Mouse (Mus musculus): ENCODE measurements around the gene Ttc7b. TPM values are rescaled to one million over a fixed set of nuclear protein-coding genes. Genes with fewer than 3 reads are reported as not detected.

Ttc7b gene
- polyA plus RNA-seq, 1 experiment from 2014 or later, result 4.6 TPM

DNA sequence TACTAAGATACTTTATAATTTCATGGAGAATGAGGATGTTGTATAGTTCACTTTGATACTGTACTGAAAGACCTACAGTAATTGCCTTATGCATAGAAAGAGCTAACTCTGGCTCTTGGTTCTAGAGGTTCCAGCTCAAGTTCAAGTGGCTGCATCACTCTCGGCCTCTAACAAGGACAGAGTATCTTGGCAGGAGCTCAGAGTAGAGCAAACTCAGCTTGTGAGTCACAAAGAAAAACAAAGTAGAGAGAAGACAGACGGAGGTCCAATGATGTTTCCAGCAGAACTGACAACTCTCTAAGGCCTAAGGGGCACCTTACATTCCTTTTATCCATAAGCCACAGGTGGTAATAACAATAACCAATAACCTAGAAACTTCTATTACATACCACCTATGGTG, 150.8 kb downstream of the Ttc7b start:
- H3K4me3 ChIP-seq, result no peak overlapping the region
- no peak overlapping the region for H3K4me2 ChIP-seq
- no peaks in the 10 kb centered on the region for H3K4me1 ChIP-seq
- peaks cover 14% of the 10 kb centered on the region for H3K36me3 ChIP-seq
- no peaks in the 10 kb centered on the region for H3K27me3 ChIP-seq
- no peak overlapping the region for H3K27ac ChIP-seq
- 88% methylated on average over 2 of the region's 2 CpGs for WGBS
- no peaks in the 10 kb centered on the region for H3K9me3 ChIP-seq
- H3K9ac ChIP-seq, result no peak overlapping the region
- no peak for ATAC-seq (ENCODE audit: borderline replicate concordance, extremely low read depth, low FRiP score, low TSS enrichment)

DNA sequence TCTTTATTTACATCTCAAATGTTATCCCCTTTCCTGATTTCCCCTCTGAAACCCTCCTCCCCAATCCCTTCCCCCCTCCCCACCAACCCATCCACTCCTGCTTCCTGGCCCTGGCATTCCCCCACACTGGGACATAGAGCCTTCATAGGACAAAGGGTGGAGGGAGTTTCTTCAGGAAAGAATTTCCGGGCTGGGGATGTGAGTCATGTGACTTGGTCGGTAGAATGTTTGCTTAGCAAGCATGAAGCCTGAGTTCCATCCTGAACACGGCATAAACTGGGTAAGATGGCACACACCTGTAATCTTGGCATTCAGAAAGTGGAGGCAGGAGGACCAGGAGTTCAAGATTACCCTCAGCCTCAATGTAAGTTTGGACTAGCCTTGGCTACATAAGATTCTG, 151.4 kb downstream of the Ttc7b start:
- peaks cover 17% of the 10 kb centered on the region for H3K36me3 ChIP-seq
- H3K4me3 ChIP-seq, result no peak overlapping the region
- H3K27ac ChIP-seq, result no peak overlapping the region
- H3K4me1 ChIP-seq, result no peaks in the 10 kb centered on the region
- no peak for ATAC-seq (ENCODE audit: borderline replicate concordance, extremely low read depth, low FRiP score, low TSS enrichment)
- 27% methylated on average over 3 of the region's 3 CpGs for WGBS
- H3K4me2 ChIP-seq, result no peak overlapping the region
- no peak overlapping the region for H3K9ac ChIP-seq
- no peaks in the 10 kb centered on the region for H3K27me3 ChIP-seq
- H3K9me3 ChIP-seq, result no peaks in the 10 kb centered on the region

DNA sequence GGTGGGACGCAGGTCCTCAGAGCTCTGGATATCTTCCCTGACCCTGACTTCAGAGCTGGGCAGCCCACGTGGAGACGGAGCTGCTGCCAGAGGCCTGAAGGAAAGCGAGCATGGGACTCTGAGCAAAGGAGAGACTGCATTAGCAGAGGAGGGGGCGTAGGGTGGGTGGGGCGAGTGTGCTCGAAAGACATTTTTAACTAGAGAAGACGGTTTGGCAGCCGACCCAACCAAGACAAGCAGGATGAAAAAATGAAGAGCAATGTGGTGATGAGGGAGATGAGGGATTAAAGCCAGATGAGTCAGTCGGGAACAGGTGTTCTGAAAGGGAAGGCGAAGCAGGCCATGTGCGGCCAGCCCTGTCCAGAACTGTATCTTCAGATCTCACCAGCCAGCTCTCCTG, 159.3 kb downstream of the Ttc7b start:
- Histone ChIP-seq H3K9ac (no peak overlapping the region), H3K4me1 (no peaks in the 10 kb centered on the region), H3K4me2 (no peak overlapping the region), H3K36me3 (peaks cover 3% of the 10 kb centered on the region; the same call in 1 of the 2 replicates), H3K4me3 (no peak overlapping the region), H3K27ac (no peak overlapping the region), H3K9me3 (no peaks in the 10 kb centered on the region), H3K27me3 (no peaks in the 10 kb centered on the region)
- ATAC-seq (ENCODE audit: borderline replicate concordance, extremely low read depth, low FRiP score, low TSS enrichment), result no peak
- 68% methylated on average over 12 of the region's 12 CpGs for WGBS

DNA sequence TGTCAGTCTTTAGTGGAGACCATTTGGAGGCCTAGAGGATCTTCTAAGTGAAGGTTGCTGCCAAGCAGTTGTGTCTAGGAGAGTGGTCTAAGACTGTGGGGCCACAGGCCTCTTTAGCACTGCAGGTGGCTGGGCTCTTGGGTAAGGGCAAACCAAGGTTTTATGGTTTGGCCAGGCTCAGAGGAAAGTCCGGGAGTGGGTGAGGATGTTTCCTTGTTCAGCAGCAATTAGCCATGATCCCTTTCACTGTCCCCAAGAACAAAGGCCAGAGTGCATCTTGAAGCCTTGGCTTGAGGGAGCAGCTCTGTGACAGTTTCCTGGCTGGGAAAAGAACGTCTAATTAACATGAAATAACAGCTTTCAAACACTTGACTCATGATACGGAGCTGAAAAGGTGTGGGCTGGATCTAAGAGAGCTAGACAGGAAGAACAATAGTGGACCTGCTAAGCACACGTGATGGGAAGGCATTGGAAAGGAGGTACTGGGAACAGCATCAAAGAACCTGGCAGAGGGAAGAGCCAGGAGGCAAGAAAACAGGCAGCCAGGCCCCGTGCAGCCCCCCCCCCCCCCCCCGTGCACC, 162.5 kb downstream of the Ttc7b start:
- Histone ChIP-seq H3K27ac (no peak overlapping the region), H3K4me2 (no peak overlapping the region), H3K9ac (no peak overlapping the region), H3K9me3 (no peaks in the 10 kb centered on the region), H3K27me3 (no peaks in the 10 kb centered on the region), H3K36me3 (no peaks in the 10 kb centered on the region; the same call in 1 of the 2 replicates), H3K4me3 (no peak overlapping the region), H3K4me1 (no peaks in the 10 kb centered on the region)
- ATAC-seq (ENCODE audit: borderline replicate concordance, extremely low read depth, low FRiP score, low TSS enrichment), result no peak
- 79% methylated on average over 4 of the region's 6 CpGs for WGBS

DNA sequence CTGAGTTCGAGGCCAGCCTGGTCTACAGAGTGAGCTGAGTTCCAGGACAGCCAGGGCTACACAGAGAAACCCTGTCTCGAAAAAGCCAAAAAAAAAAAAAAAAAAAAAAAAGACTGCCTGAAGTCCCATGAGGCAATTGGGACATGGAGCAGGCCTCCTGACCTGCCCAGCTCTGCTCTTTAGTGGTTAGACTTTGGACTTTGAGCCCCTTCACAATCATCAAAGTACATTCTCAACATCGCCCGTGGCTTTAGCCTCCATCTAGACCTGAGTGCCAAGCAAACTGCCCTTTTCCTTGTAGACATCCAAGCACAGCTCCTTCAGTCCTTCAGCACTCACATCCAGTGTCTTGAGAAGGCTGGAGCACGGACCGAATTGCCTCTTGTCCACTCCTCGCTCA, 164.2 kb downstream of the Ttc7b start:
- Histone ChIP-seq H3K27ac (no peak overlapping the region), H3K4me1 (no peaks in the 10 kb centered on the region), H3K27me3 (no peaks in the 10 kb centered on the region), H3K9ac (no peak overlapping the region), H3K9me3 (no peaks in the 10 kb centered on the region), H3K4me2 (no peak overlapping the region), H3K4me3 (no peak overlapping the region), H3K36me3 (no peaks in the 10 kb centered on the region; the same call in 1 of the 2 replicates)
- WGBS, result 87% methylated on average over 7 of the region's 7 CpGs
- ATAC-seq (ENCODE audit: borderline replicate concordance, extremely low read depth, low FRiP score, low TSS enrichment), result no peak

DNA sequence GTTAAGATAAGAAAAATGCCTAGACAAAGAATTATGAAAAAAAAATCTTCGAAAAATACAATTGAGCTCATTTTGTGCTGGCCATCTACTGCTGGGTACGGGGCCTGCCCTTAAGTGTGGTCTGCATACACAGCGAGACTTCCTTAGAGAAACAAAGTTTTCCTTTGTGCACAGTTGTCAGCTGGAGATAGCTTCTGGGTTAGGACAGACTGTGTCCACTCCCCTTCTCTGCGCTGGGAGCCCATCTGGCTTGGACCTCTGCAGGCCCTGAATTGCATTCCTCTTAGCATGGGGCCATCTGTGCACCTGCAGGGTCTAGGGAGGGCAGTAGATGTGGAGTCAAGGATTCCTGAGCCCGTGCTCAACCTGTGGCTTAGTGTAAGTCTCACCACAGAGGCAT, 165.1 kb downstream of the Ttc7b start:
- Histone ChIP-seq H3K36me3 (peaks cover 2% of the 10 kb centered on the region; the same call in 1 of the 2 replicates), H3K4me3 (no peak overlapping the region), H3K27me3 (no peaks in the 10 kb centered on the region), H3K9ac (no peak overlapping the region), H3K4me2 (no peak overlapping the region), H3K9me3 (no peaks in the 10 kb centered on the region), H3K4me1 (no peaks in the 10 kb centered on the region), H3K27ac (no peak overlapping the region)
- ATAC-seq (ENCODE audit: borderline replicate concordance, extremely low read depth, low FRiP score, low TSS enrichment), result no peak
- 71% methylated on average over 5 of the region's 5 CpGs for WGBS

DNA sequence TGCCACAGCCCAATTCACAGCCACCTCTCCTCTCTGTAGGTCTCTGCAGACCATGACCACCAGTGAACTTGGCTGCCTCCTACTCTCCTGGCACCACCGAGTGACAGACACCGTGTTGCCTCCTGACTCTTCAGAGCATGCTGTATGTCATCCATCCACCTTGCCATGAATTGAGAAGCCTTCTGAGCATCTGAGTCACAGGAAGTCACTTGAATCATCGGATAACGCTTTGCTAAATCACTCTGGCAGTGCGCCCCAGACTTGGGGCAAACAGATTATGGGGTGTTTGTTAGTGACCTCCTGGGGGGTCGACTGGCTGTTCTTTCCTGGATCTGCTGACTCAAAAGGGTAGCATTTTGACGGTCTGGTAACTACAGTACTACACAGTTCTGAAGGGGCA, 166.7 kb downstream of the Ttc7b start:
- Histone ChIP-seq H3K27ac (no peak overlapping the region), H3K9me3 (no peaks in the 10 kb centered on the region), H3K4me3 (no peak overlapping the region), H3K36me3 (peaks cover 2% of the 10 kb centered on the region; the same call in 1 of the 2 replicates), H3K4me2 (no peak overlapping the region), H3K4me1 (no peaks in the 10 kb centered on the region), H3K27me3 (no peaks in the 10 kb centered on the region), H3K9ac (no peak overlapping the region)
- no peak for ATAC-seq (ENCODE audit: borderline replicate concordance, extremely low read depth, low FRiP score, low TSS enrichment)
- 52% methylated on average over 7 of the region's 7 CpGs for WGBS

DNA sequence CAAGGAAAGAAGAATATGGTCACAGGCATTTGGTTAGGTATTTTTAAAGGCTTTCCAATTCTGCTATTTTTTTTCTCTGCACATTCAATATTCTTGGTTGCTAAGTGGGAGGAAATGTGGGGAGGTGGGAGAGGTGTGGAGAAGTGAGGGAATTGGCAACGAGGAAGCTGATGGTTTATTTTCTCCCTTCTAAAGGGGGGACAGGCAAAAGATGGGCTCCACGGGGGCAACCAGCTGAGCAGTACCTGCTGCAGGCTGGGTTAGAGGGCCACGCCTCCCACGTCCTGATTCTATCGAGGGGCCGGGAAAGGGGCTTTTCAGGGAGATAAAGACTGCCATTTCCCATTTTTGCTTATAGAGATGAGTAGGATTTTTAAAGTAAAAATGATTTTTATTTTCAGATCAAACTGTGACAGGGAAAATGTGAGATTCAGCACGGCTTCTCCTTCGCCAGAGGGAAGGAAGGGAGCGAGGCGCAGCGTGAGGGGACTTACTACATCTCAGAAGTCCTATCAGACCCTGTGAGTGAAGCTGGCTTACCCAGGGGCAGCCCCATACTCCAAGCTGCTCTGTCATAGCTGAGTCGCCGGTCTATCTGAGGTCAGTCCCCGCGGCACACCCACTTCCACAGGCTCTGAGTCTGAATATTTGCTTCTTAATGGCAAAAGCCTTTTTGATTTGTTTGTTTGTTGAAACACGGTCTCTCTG, 167.4 kb downstream of the Ttc7b start:
- Histone ChIP-seq H3K4me2 (no peak overlapping the region), H3K4me1 (no peaks in the 10 kb centered on the region), H3K9ac (no peak overlapping the region), H3K27ac (no peak overlapping the region), H3K9me3 (no peaks in the 10 kb centered on the region), H3K27me3 (no peaks in the 10 kb centered on the region), H3K4me3 (no peak overlapping the region), H3K36me3 (peaks cover 2% of the 10 kb centered on the region; the same call in 1 of the 2 replicates)
- WGBS, result 80% methylated on average over 16 of the region's 16 CpGs
- ATAC-seq (ENCODE audit: borderline replicate concordance, extremely low read depth, low FRiP score, low TSS enrichment), result no peak

DNA sequence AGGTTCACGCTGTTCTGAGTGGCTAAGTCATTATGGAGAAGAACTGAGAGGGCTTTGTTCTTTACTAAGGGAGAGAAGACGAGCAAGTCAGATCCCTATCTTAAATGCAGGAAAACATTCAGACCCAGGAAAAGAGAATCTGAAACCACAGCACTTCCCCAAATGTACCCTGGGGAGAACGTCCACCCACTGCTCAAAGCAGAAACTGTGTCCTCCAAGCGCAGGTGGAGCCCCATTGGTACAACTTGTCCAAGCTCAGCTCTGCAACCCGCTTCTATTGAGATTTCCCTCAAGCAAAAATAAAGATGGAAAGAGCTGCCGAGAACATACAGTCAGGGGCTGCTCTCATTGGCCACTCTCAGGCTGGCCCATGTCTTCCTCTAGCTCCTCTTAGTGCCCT, 168.5 kb downstream of the Ttc7b start:
- no peaks in the 10 kb centered on the region for H3K4me1 ChIP-seq
- no peaks in the 10 kb centered on the region for H3K9me3 ChIP-seq
- ATAC-seq (ENCODE audit: borderline replicate concordance, extremely low read depth, low FRiP score, low TSS enrichment), result no peak
- no peak overlapping the region for H3K4me3 ChIP-seq
- WGBS, result 81% methylated on average over 6 of the region's 6 CpGs
- no peak overlapping the region for H3K4me2 ChIP-seq
- no peaks in the 10 kb centered on the region for H3K27me3 ChIP-seq
- peaks cover 2% of the 10 kb centered on the region; the same call in 1 of the 2 replicates for H3K36me3 ChIP-seq
- H3K9ac ChIP-seq, result no peak overlapping the region
- no peak overlapping the region for H3K27ac ChIP-seq

DNA sequence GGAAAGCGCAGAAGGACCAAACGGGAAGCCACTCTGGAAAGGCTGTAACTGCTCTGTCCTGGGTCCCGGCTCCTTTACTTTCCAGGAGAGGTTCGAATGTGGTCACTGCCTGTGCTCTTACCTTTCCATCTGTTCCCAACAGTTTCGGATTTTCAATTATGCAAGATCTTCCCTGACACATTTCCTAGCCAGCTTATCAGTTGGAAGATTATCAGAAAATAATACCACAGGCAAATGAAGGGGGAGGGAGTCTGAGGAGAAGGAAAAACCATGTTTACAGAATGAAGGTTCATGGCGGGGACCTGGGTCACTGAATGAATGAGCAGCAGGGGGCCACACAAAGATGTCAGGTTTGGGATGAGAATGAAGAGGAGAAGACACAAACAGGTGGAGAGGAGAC, 177.1 kb downstream of the Ttc7b start:
- ATAC-seq (ENCODE audit: borderline replicate concordance, extremely low read depth, low FRiP score, low TSS enrichment), result no peak
- WGBS, result 61% methylated on average over 6 of the region's 6 CpGs
- H3K27me3 ChIP-seq, result no peaks in the 10 kb centered on the region
- no peak overlapping the region for H3K27ac ChIP-seq
- H3K4me3 ChIP-seq, result no peak overlapping the region
- no peaks in the 10 kb centered on the region for H3K9me3 ChIP-seq
- no peaks in the 10 kb centered on the region for H3K4me1 ChIP-seq
- H3K36me3 ChIP-seq, result no peaks in the 10 kb centered on the region
- H3K4me2 ChIP-seq, result no peak overlapping the region
- no peak overlapping the region for H3K9ac ChIP-seq

DNA sequence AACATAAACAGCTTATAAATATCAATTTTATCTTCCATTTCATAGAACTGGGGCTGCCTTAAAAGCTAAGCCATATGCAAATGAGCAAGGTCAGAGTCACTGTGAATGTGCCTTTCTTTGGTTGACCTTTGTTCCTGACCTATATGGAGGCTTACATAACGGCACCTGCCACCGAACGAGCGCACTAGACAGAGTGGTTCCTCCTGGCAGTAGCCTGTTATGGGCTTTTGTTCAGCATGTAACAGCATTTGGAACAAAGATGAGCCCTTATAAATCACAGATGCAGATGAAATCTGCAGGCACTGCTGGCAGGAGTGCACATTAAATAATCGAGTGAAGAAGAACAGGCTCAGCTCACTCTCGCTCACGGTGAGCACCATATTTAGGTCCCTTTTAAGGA, 179.0 kb downstream of the Ttc7b start:
- H3K27ac ChIP-seq, result no peak overlapping the region
- 86% methylated on average over 7 of the region's 7 CpGs for WGBS
- no peak for ATAC-seq (ENCODE audit: borderline replicate concordance, extremely low read depth, low FRiP score, low TSS enrichment)
- no peaks in the 10 kb centered on the region for H3K27me3 ChIP-seq
- no peak overlapping the region for H3K4me2 ChIP-seq
- no peaks in the 10 kb centered on the region for H3K9me3 ChIP-seq
- no peak overlapping the region for H3K9ac ChIP-seq
- 0 out of 2 replicates have a peak, but pooled peaks cover 2% of the 10 kb centered on the region for H3K4me1 ChIP-seq
- H3K36me3 ChIP-seq, result no peaks in the 10 kb centered on the region
- H3K4me3 ChIP-seq, result no peak overlapping the region

DNA sequence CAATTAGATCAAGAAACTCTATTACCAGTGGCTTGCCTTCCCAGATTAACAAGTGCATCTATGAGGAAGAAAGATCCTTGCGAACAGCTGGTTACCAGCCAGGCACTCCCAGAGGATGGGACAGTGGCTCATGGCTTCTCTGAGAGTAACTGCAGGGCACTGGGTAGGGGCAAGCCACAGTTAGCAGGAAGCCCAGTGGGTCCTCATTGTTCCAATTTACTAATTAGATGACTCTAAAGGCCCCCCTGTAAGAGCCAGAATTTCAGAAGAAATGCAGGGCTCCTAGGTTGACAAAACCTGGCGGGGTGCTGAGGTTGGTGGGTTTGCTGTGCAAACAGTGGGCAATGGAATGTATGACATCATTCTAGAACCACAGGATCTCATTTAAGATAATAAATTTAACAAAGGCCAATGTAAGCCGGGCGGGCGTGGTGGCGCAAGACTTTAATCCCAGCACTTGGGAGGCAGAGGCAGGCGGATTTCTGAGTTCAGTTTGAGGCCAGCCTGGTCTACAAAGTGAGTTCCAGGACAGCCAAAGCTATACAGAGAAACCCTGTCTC, 179.6 kb downstream of the Ttc7b start:
- Histone ChIP-seq H3K4me3 (no peak overlapping the region), H3K36me3 (no peaks in the 10 kb centered on the region), H3K4me2 (no peak overlapping the region), H3K9me3 (no peaks in the 10 kb centered on the region), H3K9ac (no peak overlapping the region), H3K27me3 (no peaks in the 10 kb centered on the region), H3K27ac (no peak overlapping the region), H3K4me1 (0 out of 2 replicates have a peak, but pooled peaks cover 2% of the 10 kb centered on the region)
- WGBS, result 92% methylated on average over 7 of the region's 7 CpGs
- no peak for ATAC-seq (ENCODE audit: borderline replicate concordance, extremely low read depth, low FRiP score, low TSS enrichment)
